Mouse (Mus musculus): ENCODE data around the gene Wdr45b.

DNA sequence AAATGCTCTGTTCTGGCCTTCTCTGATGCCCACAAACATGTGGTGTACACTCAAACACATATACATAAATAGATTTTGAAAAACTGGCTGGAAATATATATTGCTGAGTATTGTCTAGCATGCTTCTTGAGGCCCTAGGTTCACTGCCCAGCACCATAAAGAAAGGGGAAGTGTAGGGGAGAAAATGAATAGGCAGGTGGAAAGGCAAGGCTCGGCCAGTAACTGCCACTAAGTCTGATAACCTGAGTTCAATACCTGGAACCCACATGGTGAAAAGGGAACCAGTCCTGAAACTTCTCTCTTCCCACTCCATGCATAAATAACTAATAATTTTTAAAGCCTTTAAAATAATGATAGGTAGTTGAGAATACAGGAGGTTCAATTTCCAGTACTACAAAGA lies 14.6 kb downstream of the Wdr45b start:
- TF ChIP-seq CTCF (IDR thresholded peaks at IDR 0.05; ENCODE audit: borderline replicate concordance, control insufficient read depth, extremely low read depth, insufficient read depth, low read length, poor library complexity) (no peak), POLR2A (IDR thresholded peaks at IDR 0.05; ENCODE audit: control insufficient read depth, extremely low read depth, insufficient read depth, low read length, poor library complexity) (no peak)

Data from thymus, adult 2 months (tissue).